Mouse (Mus musculus): ENCODE measurements around the gene Mlip.
"Not testable (repeated sequence)": the region's sequence is repeated elsewhere in the genome, so short reads cannot be mapped to it uniquely, and the experiment has no call there.

Mlip gene

GRCm38 (mm10) chr9:77198250-77198649, 154.5 kb downstream of the Mlip start:
- DNase-seq (ENCODE audit: low spot score): no peak

- no peak for DNase-seq (ENCODE audit: low spot score)
Measured at GRCm38 (mm10) chr9:77179486-77179885, 173.3 kb downstream of the Mlip start.

- no peak for DNase-seq (ENCODE audit: low spot score)
Measured at GRCm38 (mm10) chr9:77175870-77176269, 176.9 kb downstream of the Mlip start.

- no peak for DNase-seq (ENCODE audit: low spot score)
Measured at GRCm38 (mm10) chr9:77172044-77172443, 180.7 kb downstream of the Mlip start.

GRCm38 (mm10) chr9:77165877-77166276, 186.9 kb downstream of the Mlip start:
- DNase-seq (ENCODE audit: low spot score): no peak

- no peak for DNase-seq (ENCODE audit: low spot score)
Measured at GRCm38 (mm10) chr9:77161764-77162163, 191.0 kb downstream of the Mlip start.

GRCm38 (mm10) chr9:77160277-77160926, 192.4 kb downstream of the Mlip start:
- no peak for DNase-seq (ENCODE audit: low spot score)

- no peak for DNase-seq (ENCODE audit: low spot score)
Measured at GRCm38 (mm10) chr9:77148518-77149257, 204.1 kb downstream of the Mlip start.

- no peak for DNase-seq (ENCODE audit: low spot score)
Measured at GRCm38 (mm10) chr9:77119735-77120134, 233.0 kb downstream of the Mlip start.

GRCm38 (mm10) chr9:77096886-77097285, 255.9 kb downstream of the Mlip start:
- DNase-seq (ENCODE audit: low spot score): no peak

- not testable (repeated sequence) for DNase-seq (ENCODE audit: low spot score)
Measured at GRCm38 (mm10) chr9:77083221-77083620, 269.5 kb downstream of the Mlip start.

GRCm38 (mm10) chr9:77071676-77072075, 281.1 kb downstream of the Mlip start:
- no peak for DNase-seq (ENCODE audit: low spot score)

- DNase-seq (ENCODE audit: low spot score): no peak
Measured at GRCm38 (mm10) chr9:77056611-77057010, 296.2 kb downstream of the Mlip start.

- DNase-seq (ENCODE audit: low spot score): no peak
Measured at GRCm38 (mm10) chr9:77054426-77055193, 298.2 kb downstream of the Mlip start.
